Mouse (Mus musculus) layer of hippocampus, postnatal 14 days (tissue): Measurements from ENCODE around the gene Zfp566. TPM values are rescaled to one million over a fixed set of nuclear protein-coding genes. Genes with fewer than 3 reads are reported as not detected.
A peak's percentile ranks its signal among the peaks of the same experiment; 100 is the strongest.

ENCODE experiments used
- DNase-seq, 2 experiments: peaks; one replicate each; pipeline ENCODE4 v3.0.0; 2021 to 2022; ENCODE audit warnings: low spot score in 2 of 2, mixed read lengths in 1 of 2
- microRNA-seq, 2 experiments: library from miRNA; unstranded; fragments of <30 nt; microRNA quantifications; one replicate each; pipeline ENCODE4 v1.2.0; 2021
- total RNA-seq, 2 experiments: library from RNA; stranded (reverse); gene quantifications; 2 replicates each; pipeline ENCODE4 v1.2.3; 2021

Gene Zfp566
- total RNA-seq, 2 experiments from 2014 or later = 6.9 to 8.5 TPM

DNA sequence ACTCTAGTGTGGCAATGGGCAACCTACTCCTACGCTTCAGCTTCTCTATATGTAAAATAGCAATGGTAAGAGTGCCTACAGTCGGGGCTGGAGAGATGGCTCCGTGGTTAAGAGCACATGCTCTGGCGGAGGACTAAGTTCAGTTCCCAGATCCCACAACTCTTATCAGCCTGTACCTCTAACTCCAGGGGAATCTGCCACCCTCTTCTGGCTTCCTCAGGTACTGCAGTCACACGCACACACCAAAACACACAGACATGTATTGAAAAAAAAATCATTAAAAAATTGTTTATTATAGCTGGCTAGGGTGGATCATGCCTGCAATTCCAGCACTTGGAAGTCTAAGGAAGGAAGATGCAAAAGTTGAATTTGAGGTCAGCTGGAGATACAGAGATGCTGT, 27.8 kb downstream of the Zfp566 start:
- DNase-seq = no peak

DNA sequence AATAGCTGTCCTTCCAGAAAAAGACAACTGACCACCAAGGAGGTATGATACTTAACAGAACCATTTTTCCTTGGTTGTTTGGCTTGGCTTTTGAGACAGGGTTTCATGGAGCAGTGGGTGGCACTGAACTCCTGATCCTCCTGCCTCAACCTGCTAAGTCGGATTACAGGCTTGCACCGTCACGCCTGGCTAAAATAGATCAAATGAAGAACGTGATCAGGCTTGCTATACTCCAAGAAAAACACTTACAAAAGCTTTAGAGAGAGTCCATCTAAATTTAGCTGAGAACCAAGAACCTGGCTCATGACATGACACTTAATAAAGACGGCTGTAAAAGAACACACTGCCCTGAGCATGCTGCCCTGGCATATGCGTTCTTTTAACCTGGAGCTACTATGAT, 30.0 kb downstream of the Zfp566 start:
- no peak for DNase-seq

DNA sequence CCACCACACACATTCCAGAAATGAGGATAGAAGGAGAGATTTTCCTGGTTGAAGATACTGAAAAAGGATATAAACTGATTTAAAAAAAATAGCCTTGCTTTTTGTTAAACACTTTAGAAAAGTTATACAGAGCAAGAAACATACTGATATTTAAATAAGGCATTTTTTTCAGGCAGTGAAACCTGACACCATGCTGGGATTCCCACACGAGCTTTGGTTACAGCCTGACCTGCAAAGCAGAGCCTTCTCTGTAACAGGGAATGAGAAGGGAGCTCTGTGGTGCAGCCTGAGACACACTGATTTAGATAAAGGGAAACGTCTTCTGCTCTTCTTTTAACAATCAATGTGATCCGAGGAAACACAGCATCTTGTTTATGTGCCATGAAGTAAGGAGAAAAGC, 36.7 kb downstream of the Zfp566 start:
- DNase-seq = no peak

- DNase-seq = peak; percentile 87 to 93
These were observed 39.3 kb downstream of the Zfp566 start, which contains the start of gene Zfp14 for GRCm38 (mm10) chr7:30050882-30051548. TSS of gene Zfp14 (minus strand) at chr7:30051380.

DNA sequence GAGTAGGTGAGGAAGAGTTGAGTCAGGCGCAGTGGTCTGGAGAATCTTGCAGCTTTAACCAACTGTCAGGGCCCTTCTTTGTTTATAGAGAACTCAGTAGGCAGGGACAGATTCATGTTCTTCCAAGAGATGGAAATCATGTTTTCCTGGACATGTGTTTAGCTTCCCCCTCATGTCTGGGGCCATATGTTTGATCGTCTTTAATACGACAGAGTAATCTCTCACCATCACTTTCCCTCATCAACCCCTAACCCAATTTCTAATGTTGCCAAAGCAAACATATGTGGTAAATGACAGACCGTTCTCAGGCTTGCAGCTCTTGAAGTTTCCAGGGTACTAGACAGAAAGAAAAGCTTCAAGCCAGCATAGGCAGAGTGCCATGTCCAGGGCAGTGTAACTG, 42.2 kb downstream of the Zfp566 start:
- peak in 1 of 2 experiments; percentile 58 for DNase-seq

- DNase-seq = no peak
These were observed 46.0 kb downstream of the Zfp566 start for GRCm38 (mm10) chr7:30044354-30044753.

- no peak for DNase-seq
These were observed 56.0 kb downstream of the Zfp566 start for GRCm38 (mm10) chr7:30034331-30034730.

DNA sequence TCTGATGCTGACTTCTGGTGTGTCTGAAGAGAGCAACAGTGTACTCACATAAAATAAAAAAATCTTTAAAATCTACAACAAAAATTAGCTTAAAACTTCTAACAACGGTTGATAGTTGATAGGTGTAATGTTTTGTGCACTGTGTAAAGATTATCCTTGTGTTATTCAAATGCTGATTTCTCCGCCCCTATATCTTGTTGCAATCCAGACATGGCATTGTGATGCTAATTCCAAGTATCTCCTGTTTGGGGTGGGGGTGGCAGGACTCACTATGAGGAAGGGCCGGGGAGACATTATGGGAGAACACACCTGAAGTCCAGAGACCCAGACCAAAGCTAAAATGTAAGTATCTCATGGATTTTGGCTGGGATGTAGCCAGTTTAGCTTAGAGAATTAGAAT, 58.9 kb downstream of the Zfp566 start:
- no peak for DNase-seq

- no peak for DNase-seq
These were observed 59.6 kb downstream of the Zfp566 start for GRCm38 (mm10) chr7:30030677-30031076.

GRCm38 (mm10) chr7:30028572-30028971, 61.8 kb downstream of the Zfp566 start:
- DNase-seq = no peak

Small RNA genes within 50 kb of the gene (microRNA-seq; reads per million reads assigned to microRNA genes)
- 0 reads per million in 2 experiments for gene Gm23368

Other genes starting within 250 kb of the Zfp566 start
- gene Zfp940, start 236.9 kb downstream of the Zfp566 start, total RNA-seq = 10 to 100 TPM; 16.5 to 18.0 TPM
- 10 to 100 TPM; 13.5 to 14.8 TPM for gene Zfp420, start 230.5 kb downstream of the Zfp566 start, total RNA-seq
- gene Zfp27, start 184.0 kb downstream of the Zfp566 start, total RNA-seq = 10 to 100 TPM; 19.9 to 20.1 TPM
- gene Zfp383, start 182.3 kb downstream of the Zfp566 start, total RNA-seq = 1 to 10 TPM; 8.2 to 9.4 TPM
- 10 to 100 TPM; 17.3 to 17.8 TPM for gene Zfp74, start 136.4 kb downstream of the Zfp566 start, total RNA-seq
- gene Zfp568, start 106.6 kb downstream of the Zfp566 start, total RNA-seq = 1 to 10 TPM; 5.1 to 5.3 TPM
- 1 to 10 TPM; 7.4 to 8.9 TPM for gene Zfp14, start 39.1 kb downstream of the Zfp566 start, total RNA-seq
- gene Zfp82, start 17.6 kb downstream of the Zfp566 start, total RNA-seq = 1 to 10 TPM; 3.6 to 4.5 TPM
- gene Gm26920, start 117 bp downstream of the Zfp566 start, total RNA-seq = not detected
- 10 to 100 TPM; 65.1 to 72.3 TPM for gene Zfp260, start 4.2 kb upstream of the Zfp566 start, total RNA-seq
- 10 to 100 TPM; 25.3 to 27.6 TPM for gene Zfp382, start 31.4 kb upstream of the Zfp566 start, total RNA-seq
- gene Zfp146, start 79.2 kb upstream of the Zfp566 start, total RNA-seq = 10 to 100 TPM; 48.4 to 52.6 TPM
- gene Cox7a1, start 93.6 kb upstream of the Zfp566 start, total RNA-seq = 1 to 10 TPM; 6.2 to 8.6 TPM
- 100 to 1,000 TPM; 206 to 239 TPM for gene Capns1, start 108.3 kb upstream of the Zfp566 start, total RNA-seq
- 10 to 100 TPM; 53.9 to 58.0 TPM for gene Polr2i, start 141.4 kb upstream of the Zfp566 start, total RNA-seq
- gene Tbcb, start 141.7 kb upstream of the Zfp566 start, total RNA-seq = 100 to 1,000 TPM; 135 to 139 TPM
- gene Ovol3, start 145.2 kb upstream of the Zfp566 start, total RNA-seq = not detected
- under 1 TPM; 0.35 to 0.67 TPM for gene Thap8, start 189.6 kb upstream of the Zfp566 start, total RNA-seq
- 1 to 10 TPM; 2.7 to 3.0 TPM for gene Wdr62, start 189.9 kb upstream of the Zfp566 start, total RNA-seq
- 100 to 1,000 TPM; 501 to 515 TPM for gene Clip3, start 201.2 kb upstream of the Zfp566 start, total RNA-seq
- gene Alkbh6, start 218.2 kb upstream of the Zfp566 start, total RNA-seq = 10 to 100 TPM; 41.6 to 45.9 TPM
- 1 to 10 TPM; 4.2 to 5.8 TPM for gene Syne4, start 224.3 kb upstream of the Zfp566 start, total RNA-seq
- under 1 TPM; 0.43 to 0.74 TPM for gene E130208F15Rik, start 231.2 kb upstream of the Zfp566 start, total RNA-seq
- 1 to 10 TPM; 7.8 to 8.9 TPM for gene Sdhaf1, start 233.4 kb upstream of the Zfp566 start, total RNA-seq